Mouse (Mus musculus) heart, embryonic 16.5 days (tissue): ENCODE measurements around the gene Xrcc1. TPM values are rescaled to one million over a fixed set of nuclear protein-coding genes. Genes with fewer than 3 reads are reported as not detected.
"Not testable (repeated sequence)": the region's sequence is repeated elsewhere in the genome, so short reads cannot be mapped to it uniquely, and the experiment has no call there.

ENCODE experiments used
- ATAC-seq: fragments of 200-750 bp; cut with Nextera tagmentation; replicated peaks from 2 replicates; pipeline ENCODE4 v1.8.0; 2017; ENCODE audit warnings: moderate number of reproducible peaks; ENCODE audit not compliant: insufficient read depth, low FRiP score; ENCODE audit errors: extremely low read depth
- H3K27ac ChIP-seq: fragments of 300-500 bp; sonication (generic); 2 replicates; pipeline ENCODE4 v1.5.1; 2014; ENCODE audit warnings: mild to moderate bottlenecking, low read length, control low read depth, moderate library complexity
- H3K27me3 ChIP-seq: fragments of 300-500 bp; sonication (generic); 2 replicates; pipeline ENCODE4 v1.6.1; 2014; ENCODE audit warnings: low read length, mixed read lengths; ENCODE audit not compliant: control insufficient read depth, insufficient read depth
- H3K36me3 ChIP-seq: fragments of 300-500 bp; sonication (generic); 2 replicates; pipeline ENCODE4 v1.6.1; 2014; ENCODE audit not compliant: control insufficient read depth, insufficient read depth
- H3K4me1 ChIP-seq: fragments of 300-500 bp; sonication (generic); 2 replicates; pipeline ENCODE4 v1.6.1; 2014; ENCODE audit warnings: low read length, mixed read lengths; ENCODE audit not compliant: control insufficient read depth, insufficient read depth
- H3K4me2 ChIP-seq: fragments of 300-500 bp; sonication (generic); 2 replicates; pipeline ENCODE4 v1.6.1; 2014; ENCODE audit warnings: low read depth, mild to moderate bottlenecking, control low read depth, low read length
- H3K4me3 ChIP-seq: fragments of 300-500 bp; sonication (generic); 2 replicates; pipeline ENCODE4 v1.5.1; 2014; ENCODE audit warnings: mild to moderate bottlenecking, control low read depth, low read length
- H3K9ac ChIP-seq: fragments of 300-500 bp; sonication (generic); 2 replicates; pipeline ENCODE4 v1.6.1; 2014; ENCODE audit warnings: low read length, control low read depth
- H3K9me3 ChIP-seq: fragments of 300-500 bp; sonication (generic); replicated peaks from 2 replicates; pipeline ENCODE4 v1.6.1; 2016; ENCODE audit warnings: low read length; ENCODE audit not compliant: control insufficient read depth
- WGBS: fragments of 180-500 bp; shearing (Covaris S2); extraction: QIAGEN DNeasy Blood & Tissue Kit; methylation state at CpG from one replicate; pipeline ENCODE4 v1.1.7; 2014; 5-methylcytosine and 5-hydroxymethylcytosine counted together
- polyA plus RNA-seq: library from polyadenylated mRNA; unstranded; fragments of >200 nt; fragmentation: Nextera tagmentation; extraction: Ambion mirVana; gene quantifications from 2 replicates; pipeline ENCODE4 v1.2.1, GENCODE M21; 2015

Xrcc1 gene
- polyA plus RNA-seq, 1 experiment from 2014 or later: 91.5 TPM

GRCm38 (mm10) chr7:24506838-24507725 lies 39.0 kb upstream of the Xrcc1 start, which contains the start of gene Zfp428:
Zfp428 (plus strand) TSS chr7:24507006.
- WGBS: under 1% methylated on average over 84 of the region's 84 CpGs
- H3K36me3 ChIP-seq: no peaks in the 10 kb centered on the region
- no peaks in the 10 kb centered on the region for H3K9me3 ChIP-seq
- H3K4me3 ChIP-seq: peak within 1 kb of the TSS; percentile 74
- ATAC-seq: peak; percentile 83
- H3K27ac ChIP-seq: peak within 1 kb of the TSS; percentile 99
- peaks cover 27% of the 10 kb centered on the region for H3K4me1 ChIP-seq
- H3K27me3 ChIP-seq: peaks cover 15% of the 10 kb centered on the region
- H3K9ac ChIP-seq: peak within 1 kb of the TSS; percentile 94
- H3K4me2 ChIP-seq: peak within 1 kb of the TSS; percentile 84

GRCm38 (mm10) chr7:24507726-24508114 lies 38.4 kb upstream of the Xrcc1 start:
- Histone ChIP-seq H3K4me1 (peaks cover 27% of the 10 kb centered on the region), H3K4me3 (peak overlapping the region; percentile 74), H3K9me3 (no peaks in the 10 kb centered on the region), H3K9ac (peak overlapping the region; percentile 94), H3K36me3 (no peaks in the 10 kb centered on the region), H3K27me3 (peaks cover 9% of the 10 kb centered on the region), H3K4me2 (peak overlapping the region; percentile 84), H3K27ac (peak overlapping the region; percentile 99)
- no peak; the same call in 1 of the 2 replicates for ATAC-seq
- 1% methylated on average over 20 of the region's 20 CpGs for WGBS

- no peaks in the 10 kb centered on the region for H3K9me3 ChIP-seq
- ATAC-seq: no peak
- no peak within 1 kb of the TSS for H3K4me3 ChIP-seq
- H3K36me3 ChIP-seq: peaks cover 3% of the 10 kb centered on the region; the same call in 1 of the 2 replicates
- no peak within 1 kb of the TSS for H3K4me2 ChIP-seq
- WGBS: 86% methylated on average over 7 of the region's 7 CpGs
- H3K9ac ChIP-seq: no peak within 1 kb of the TSS
- H3K27ac ChIP-seq: no peak within 1 kb of the TSS
- H3K4me1 ChIP-seq: peaks cover 4% of the 10 kb centered on the region; the same call in 1 of the 2 replicates
- H3K27me3 ChIP-seq: no peaks in the 10 kb centered on the region
Observed at GRCm38 (mm10) chr7:24512355-24512754, 33.7 kb upstream of the Xrcc1 start, which contains the start of gene AC161166.1. AC161166.1 (minus strand) TSS chr7:24512455.

GRCm38 (mm10) chr7:24516319-24516718 lies 29.8 kb upstream of the Xrcc1 start:
- H3K4me2 ChIP-seq, H3K4me1 ChIP-seq, H3K4me3 ChIP-seq, H3K9ac ChIP-seq, ATAC-seq, H3K27me3 ChIP-seq, H3K36me3 ChIP-seq, H3K9me3 ChIP-seq, H3K27ac ChIP-seq: not testable (repeated sequence)
- WGBS: 78% methylated on average over 8 of the region's 8 CpGs

GRCm38 (mm10) chr7:24517077-24517476 lies 29.0 kb upstream of the Xrcc1 start:
- Histone ChIP-seq H3K27ac (no peak overlapping the region), H3K4me3 (no peak overlapping the region), H3K36me3 (peaks cover 3% of the 10 kb centered on the region; the same call in 1 of the 2 replicates), H3K4me1 (no peaks in the 10 kb centered on the region), H3K9me3 (no peaks in the 10 kb centered on the region), H3K27me3 (no peaks in the 10 kb centered on the region), H3K4me2 (no peak overlapping the region), H3K9ac (no peak overlapping the region)
- WGBS: 58% methylated on average over 5 of the region's 5 CpGs
- ATAC-seq: no peak

- Histone ChIP-seq H3K9ac (no peak overlapping the region), H3K36me3 (peaks cover 3% of the 10 kb centered on the region; the same call in 1 of the 2 replicates), H3K4me2 (no peak overlapping the region), H3K4me1 (no peaks in the 10 kb centered on the region), H3K27me3 (no peaks in the 10 kb centered on the region), H3K4me3 (no peak overlapping the region), H3K9me3 (no peaks in the 10 kb centered on the region), H3K27ac (no peak overlapping the region)
- 59% methylated on average over 6 of the region's 6 CpGs for WGBS
- no peak for ATAC-seq
Observed at GRCm38 (mm10) chr7:24517654-24518053, 28.4 kb upstream of the Xrcc1 start.

- Histone ChIP-seq H3K9ac (no peak overlapping the region), H3K4me1 (no peaks in the 10 kb centered on the region), H3K4me2 (no peak overlapping the region), H3K9me3 (no peaks in the 10 kb centered on the region), H3K27me3 (no peaks in the 10 kb centered on the region), H3K36me3 (peaks cover 3% of the 10 kb centered on the region; the same call in 1 of the 2 replicates), H3K4me3 (no peak overlapping the region), H3K27ac (no peak overlapping the region)
- no peak for ATAC-seq
- 29% methylated on average over 3 of the region's 3 CpGs for WGBS
Observed at GRCm38 (mm10) chr7:24519130-24519529, 27.0 kb upstream of the Xrcc1 start.

- not testable (repeated sequence) for H3K4me2 ChIP-seq, H3K4me3 ChIP-seq, H3K27ac ChIP-seq, H3K9ac ChIP-seq, H3K9me3 ChIP-seq, H3K36me3 ChIP-seq, H3K4me1 ChIP-seq, ATAC-seq, H3K27me3 ChIP-seq
- 87% methylated on average over 10 of the region's 10 CpGs for WGBS
Observed at GRCm38 (mm10) chr7:24520054-24520453, 26.0 kb upstream of the Xrcc1 start.

- no peak for ATAC-seq
Observed at GRCm38 (mm10) chr7:24522805-24523204, 23.3 kb upstream of the Xrcc1 start.

More at GRCm38 (mm10) chr7:24522805-24523204, 23.3 kb upstream of the Xrcc1 start:
- Histone ChIP-seq H3K27ac (no peak overlapping the region), H3K36me3 (no peaks in the 10 kb centered on the region), H3K9me3 (no peaks in the 10 kb centered on the region), H3K4me2 (no peak overlapping the region), H3K4me3 (no peak overlapping the region), H3K27me3 (no peaks in the 10 kb centered on the region), H3K4me1 (no peaks in the 10 kb centered on the region), H3K9ac (no peak overlapping the region)
- WGBS: 49% methylated on average over 5 of the region's 5 CpGs
